Mouse (Mus musculus) NIH3T3 (cell line): Measurements from ENCODE around the gene Camk2g.

Source experiments
- DNase-seq: peaks from one replicate; pipeline ENCODE4 v3.0.0-alpha.2; 2012; ENCODE audit warnings: low read depth

Camk2g gene

DNA sequence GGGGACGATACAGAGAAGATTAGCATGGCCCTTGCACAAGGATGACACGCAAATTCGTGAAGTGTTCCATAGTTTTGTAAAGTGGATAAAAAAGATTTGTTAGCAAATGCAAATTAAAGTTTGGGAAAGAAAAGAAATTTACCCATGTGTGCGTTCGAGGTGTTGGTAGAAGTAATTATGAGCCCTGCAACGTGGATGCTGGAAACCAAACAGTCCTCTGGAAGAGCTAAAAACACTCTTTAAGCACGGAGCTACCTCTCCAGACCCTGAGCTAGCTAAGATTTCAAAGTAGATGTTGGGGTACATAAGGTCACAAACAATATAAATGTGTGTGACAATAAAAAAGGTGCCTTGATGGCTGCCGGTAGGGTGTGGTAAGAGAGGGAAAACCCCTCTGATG lies 92.3 kb downstream of the Camk2g start:
- DNase-seq, result no peak

- DNase-seq, result no peak
Observed at GRCm38 (mm10) chr14:20700362-20700761, 93.5 kb downstream of the Camk2g start.

DNA sequence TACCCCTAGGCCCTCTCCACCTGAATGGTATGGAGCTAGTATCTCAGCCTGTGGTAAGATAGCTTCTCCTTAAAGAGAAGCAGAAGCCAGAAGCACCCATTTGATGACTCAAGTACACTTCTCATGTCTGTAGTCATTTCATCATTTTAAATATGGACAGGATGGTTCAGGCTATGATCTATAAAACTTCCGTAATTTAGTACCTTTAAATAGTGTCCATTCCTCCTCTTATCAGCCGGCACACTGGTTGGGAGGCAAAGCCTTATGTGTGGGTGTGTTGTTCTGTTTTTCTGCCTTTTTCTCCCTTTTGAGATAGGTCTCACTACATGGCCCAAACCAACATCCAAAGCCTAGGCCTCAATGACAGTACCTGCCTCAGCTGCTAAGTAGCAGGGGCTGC lies 95.4 kb downstream of the Camk2g start:
- no peak for DNase-seq

- DNase-seq, result peak; percentile 77
Observed at GRCm38 (mm10) chr14:20696986-20697385, 96.9 kb downstream of the Camk2g start.

GRCm38 (mm10) chr14:20695761-20696520 lies 97.9 kb downstream of the Camk2g start:
- no peak for DNase-seq

DNA sequence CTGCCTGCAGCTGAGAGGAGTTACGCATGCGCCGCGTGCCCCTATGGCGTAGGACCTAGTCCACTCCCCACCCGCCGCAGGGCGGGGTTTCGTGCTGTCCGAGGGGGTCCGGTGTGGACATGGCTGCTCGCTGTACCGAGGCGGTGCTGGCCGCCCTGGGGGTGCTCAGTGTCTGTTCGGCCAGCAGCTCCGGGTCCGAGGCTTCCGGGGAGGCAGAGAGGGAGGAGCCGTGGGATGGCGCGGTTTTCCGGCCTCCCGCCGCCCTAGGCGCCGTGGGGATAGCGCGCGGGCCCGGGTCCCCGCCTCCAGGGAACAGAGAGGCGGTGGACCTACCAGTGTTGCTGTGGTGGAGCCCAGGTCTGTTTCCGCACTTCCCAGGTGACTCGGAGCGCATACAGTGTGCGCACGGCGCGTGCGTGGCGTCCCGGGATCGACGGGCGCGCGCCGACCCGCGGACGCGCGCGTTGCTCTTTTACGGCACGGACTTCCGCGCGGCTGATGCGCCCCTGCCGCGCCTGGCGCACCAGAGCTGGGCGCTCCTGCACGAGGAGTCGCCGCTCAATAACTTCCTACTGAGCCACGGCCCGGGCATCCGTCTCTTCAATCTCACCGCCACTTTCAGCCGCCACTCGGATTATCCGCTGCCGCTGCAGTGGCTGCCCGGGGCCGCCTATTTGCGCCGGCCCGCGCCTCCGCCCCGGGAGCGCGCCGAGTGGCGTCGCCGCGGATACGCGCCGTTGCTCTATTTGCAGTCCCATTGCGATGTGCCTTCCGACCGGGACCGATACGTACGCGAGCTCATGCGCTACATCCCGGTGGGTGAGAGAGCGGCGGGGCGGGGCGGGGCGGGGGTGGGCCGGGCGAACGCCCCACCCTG lies 98.8 kb downstream of the Camk2g start, which contains the start of gene Fut11:
TSS of gene Fut11 (plus strand) at position 85 of the 877 bp plus-strand sequence.
- peak; percentile 84 for DNase-seq

DNA sequence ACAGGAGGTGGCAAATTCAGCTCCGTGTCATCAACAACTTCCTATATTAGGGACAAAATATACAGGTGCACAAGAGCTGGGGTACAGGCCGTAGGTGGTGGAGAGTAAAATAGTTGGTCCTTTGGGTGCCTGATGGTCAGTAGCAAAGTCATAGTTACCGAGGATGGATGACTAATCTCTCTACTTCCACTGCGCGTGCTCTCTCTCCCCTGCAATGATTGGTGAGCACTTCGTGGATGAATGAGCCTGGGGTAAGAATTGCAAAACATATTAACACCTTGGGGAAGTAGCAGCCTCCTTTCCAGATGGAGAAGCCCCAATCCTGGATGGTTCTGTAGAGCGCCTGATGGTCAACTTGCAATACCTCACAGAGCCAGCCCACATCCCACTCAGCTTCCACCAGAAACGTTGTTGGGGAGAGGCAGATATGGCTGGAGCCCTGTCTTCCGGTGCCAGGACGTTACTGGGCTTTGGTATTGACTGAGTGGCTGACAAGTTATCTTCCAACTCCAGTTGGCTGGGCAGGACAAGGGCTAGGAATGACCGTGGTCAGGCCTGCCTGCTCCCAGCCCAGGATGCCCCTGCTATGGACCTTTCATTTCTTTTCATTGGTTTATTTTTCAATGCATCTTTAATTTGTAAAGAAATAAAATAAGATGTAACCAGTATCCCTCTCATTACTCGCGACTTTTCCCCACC lies 99.6 kb downstream of the Camk2g start:
- DNase-seq, result no peak

DNA sequence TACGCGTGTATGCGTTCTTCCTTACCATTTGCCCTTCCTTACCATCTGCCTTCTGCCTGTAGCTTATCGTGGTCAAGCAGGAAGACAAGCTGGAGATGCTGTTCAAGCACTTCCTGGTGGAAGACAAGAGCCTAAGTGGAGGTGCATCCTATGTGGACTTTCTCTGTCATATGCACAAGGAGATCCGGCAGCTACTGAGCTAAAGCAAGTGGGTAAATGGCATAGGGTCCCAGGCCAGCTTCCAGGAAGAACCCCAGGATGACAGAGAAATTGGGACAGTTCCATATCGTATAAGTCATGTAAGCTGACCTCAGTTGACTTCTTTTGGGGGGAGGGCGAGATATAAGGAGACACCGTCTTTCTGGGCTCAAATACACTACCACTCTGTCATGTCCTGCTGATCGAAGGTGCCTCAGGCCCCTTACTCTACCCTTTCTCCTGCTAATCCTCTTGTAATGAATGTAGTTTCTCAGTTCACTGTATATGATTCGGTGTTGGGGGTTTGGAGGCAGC lies 100.2 kb downstream of the Camk2g start:
- DNase-seq, result no peak

- no peak for DNase-seq
Observed at GRCm38 (mm10) chr14:20691772-20692171, 102.1 kb downstream of the Camk2g start.

DNA sequence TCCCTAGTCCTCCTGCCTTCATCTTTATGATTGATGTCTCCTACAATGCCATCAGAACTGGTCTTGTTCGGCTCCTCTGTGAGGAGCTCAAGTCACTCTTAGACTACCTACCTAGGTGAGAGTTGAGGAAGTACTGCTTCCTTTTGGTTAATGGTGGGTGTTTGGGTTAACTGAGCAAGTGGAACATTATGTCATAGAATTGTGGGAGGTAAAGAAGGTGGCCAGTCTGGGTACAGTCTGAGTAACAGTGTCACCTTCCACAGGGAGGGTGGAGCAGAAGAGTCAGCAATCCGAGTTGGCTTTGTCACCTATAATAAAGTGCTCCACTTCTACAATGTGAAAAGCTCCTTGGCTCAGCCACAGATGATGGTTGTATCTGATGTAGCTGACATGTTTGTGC lies 104.9 kb downstream of the Camk2g start:
- DNase-seq, result no peak

DNA sequence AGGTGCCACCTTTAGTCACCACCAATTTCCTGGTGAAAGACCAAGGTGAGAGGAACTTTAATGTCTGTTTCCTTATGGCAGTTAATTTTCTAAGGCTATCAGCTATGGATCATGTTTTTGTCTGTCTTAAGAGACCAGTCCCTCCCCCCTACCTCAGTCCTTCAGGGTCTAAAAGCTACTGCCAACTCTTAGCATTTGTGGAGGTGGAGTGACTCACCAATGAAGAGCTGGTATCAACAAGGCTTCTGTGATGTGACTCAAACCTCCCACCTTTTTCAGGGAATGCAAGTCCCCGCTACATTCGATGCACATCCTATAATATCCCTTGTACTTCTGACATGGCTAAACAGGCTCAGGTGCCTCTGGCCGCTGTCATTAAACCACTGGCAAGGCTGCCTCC lies 107.3 kb downstream of the Camk2g start:
- no peak for DNase-seq
